Mouse (Mus musculus) lung, postnatal 14 days (tissue): ENCODE measurements around the gene Cfap58.
A peak's percentile ranks its signal among the peaks of the same experiment; 100 is the strongest.

Source experiments
- DNase-seq: peaks from one replicate; pipeline ENCODE4 v3.0.0; 2021

Cfap58 gene

GRCm38 (mm10) chr19:47980241-47980640 is 42.8 kb downstream of the Cfap58 start:
- no peak for DNase-seq

- no peak for DNase-seq
These were observed 48.2 kb downstream of the Cfap58 start for GRCm38 (mm10) chr19:47985606-47986213.

- DNase-seq: no peak
These were observed 50.5 kb downstream of the Cfap58 start for GRCm38 (mm10) chr19:47987986-47988385.

- peak; percentile 23 for DNase-seq
These were observed 51.0 kb downstream of the Cfap58 start for GRCm38 (mm10) chr19:47988456-47988855.

- DNase-seq: no peak
These were observed 51.6 kb downstream of the Cfap58 start for GRCm38 (mm10) chr19:47988880-47989574.

GRCm38 (mm10) chr19:47989575-47989891 is 52.1 kb downstream of the Cfap58 start:
- DNase-seq: no peak

- no peak for DNase-seq
These were observed 63.8 kb downstream of the Cfap58 start for GRCm38 (mm10) chr19:48001240-48001639.

GRCm38 (mm10) chr19:48001774-48002173 is 64.3 kb downstream of the Cfap58 start:
- no peak for DNase-seq

GRCm38 (mm10) chr19:48008771-48009413 is 71.4 kb downstream of the Cfap58 start:
- DNase-seq: no peak

- no peak for DNase-seq
These were observed 72.3 kb downstream of the Cfap58 start for GRCm38 (mm10) chr19:48009586-48010331.

GRCm38 (mm10) chr19:48020103-48020502 is 82.6 kb downstream of the Cfap58 start:
- no peak for DNase-seq

- DNase-seq: no peak
These were observed 84.0 kb downstream of the Cfap58 start for GRCm38 (mm10) chr19:48021435-48021834.

GRCm38 (mm10) chr19:48022763-48023162 is 85.3 kb downstream of the Cfap58 start:
- DNase-seq: no peak

- no peak for DNase-seq
These were observed 86.3 kb downstream of the Cfap58 start for GRCm38 (mm10) chr19:48023726-48024125.

GRCm38 (mm10) chr19:48025366-48025765 is 87.9 kb downstream of the Cfap58 start:
- no peak for DNase-seq

- DNase-seq: no peak
These were observed 89.4 kb downstream of the Cfap58 start for GRCm38 (mm10) chr19:48026882-48027281.

GRCm38 (mm10) chr19:48039554-48039953 is 102.1 kb downstream of the Cfap58 start:
- no peak for DNase-seq

GRCm38 (mm10) chr19:48047315-48047714 is 109.8 kb downstream of the Cfap58 start:
- DNase-seq: no peak

- DNase-seq: no peak
These were observed 111.9 kb downstream of the Cfap58 start for GRCm38 (mm10) chr19:48049361-48049760.

GRCm38 (mm10) chr19:48063289-48063688 is 125.8 kb downstream of the Cfap58 start:
- no peak for DNase-seq

- peak; percentile 26 for DNase-seq
These were observed 142.2 kb downstream of the Cfap58 start for GRCm38 (mm10) chr19:48079718-48080117.

GRCm38 (mm10) chr19:48081456-48081855 is 144.0 kb downstream of the Cfap58 start:
- no peak for DNase-seq
